Mouse (Mus musculus) kidney, postnatal 36 days (tissue): ENCODE data around the gene Itih5.

Source experiments
- DNase-seq, 2 experiments: peaks; one replicate each; pipeline ENCODE4 v3.0.0; 2021 to 2022; ENCODE audit warnings: mixed read lengths in 2 of 2

Itih5 gene

GRCm38 (mm10) chr2:10153201-10154075 is at the start of gene Itih5:
TSS of gene Itih5 (plus strand) at chr2:10153571.
- peak; percentile 55 to 80 for DNase-seq

GRCm38 (mm10) chr2:10108535-10109189 is 44.7 kb upstream of the Itih5 start:
- no peak for DNase-seq

- DNase-seq = no peak
Observed at GRCm38 (mm10) chr2:10118751-10119150, 34.6 kb upstream of the Itih5 start.

DNA sequence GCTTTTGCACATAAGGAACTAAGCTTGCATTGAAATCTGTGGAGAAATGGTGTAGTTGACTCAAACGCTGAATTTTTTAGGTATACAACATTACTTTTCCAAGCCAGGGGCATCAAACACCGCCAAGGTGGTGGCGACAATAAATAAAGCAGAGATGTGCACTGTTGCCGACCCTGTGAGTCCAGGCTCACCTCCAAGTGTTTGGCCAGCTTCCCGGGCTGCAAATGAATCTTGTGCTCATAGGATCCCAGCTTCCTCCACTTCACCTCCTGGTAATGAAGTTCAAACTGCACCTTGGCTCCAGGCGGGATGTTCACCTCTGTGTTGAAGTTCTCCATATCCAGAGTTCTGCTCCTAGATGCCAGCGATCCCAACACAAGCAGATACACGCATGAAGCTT is 34.1 kb upstream of the Itih5 start:
- DNase-seq = peak in 1 of 2 experiments; percentile 25

- no peak for DNase-seq
Observed at GRCm38 (mm10) chr2:10121826-10122225, 31.5 kb upstream of the Itih5 start.

GRCm38 (mm10) chr2:10126122-10126521 is 27.2 kb upstream of the Itih5 start:
- DNase-seq = no peak

DNA sequence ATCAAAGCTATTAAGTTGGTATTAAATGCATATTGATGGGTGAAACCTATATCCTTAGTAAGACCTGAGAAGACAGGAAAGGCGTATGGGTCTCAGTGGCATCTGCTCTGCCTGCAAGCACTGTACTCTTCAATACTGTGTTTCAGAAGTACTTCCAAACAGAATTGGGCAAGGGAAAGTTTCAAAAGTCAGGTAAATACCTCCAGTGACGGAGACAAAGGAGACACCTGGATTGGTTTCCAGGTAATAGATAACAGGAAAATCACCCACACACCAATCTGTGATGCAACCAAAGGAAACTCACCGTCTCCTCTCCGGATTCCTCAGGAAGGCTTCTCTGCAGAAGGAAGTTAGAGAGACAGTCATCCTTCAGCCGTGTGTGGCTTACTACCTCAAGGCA is 25.9 kb upstream of the Itih5 start:
- DNase-seq = no peak

GRCm38 (mm10) chr2:10128571-10128970 is 24.8 kb upstream of the Itih5 start:
- peak; percentile 30 to 34 for DNase-seq

DNA sequence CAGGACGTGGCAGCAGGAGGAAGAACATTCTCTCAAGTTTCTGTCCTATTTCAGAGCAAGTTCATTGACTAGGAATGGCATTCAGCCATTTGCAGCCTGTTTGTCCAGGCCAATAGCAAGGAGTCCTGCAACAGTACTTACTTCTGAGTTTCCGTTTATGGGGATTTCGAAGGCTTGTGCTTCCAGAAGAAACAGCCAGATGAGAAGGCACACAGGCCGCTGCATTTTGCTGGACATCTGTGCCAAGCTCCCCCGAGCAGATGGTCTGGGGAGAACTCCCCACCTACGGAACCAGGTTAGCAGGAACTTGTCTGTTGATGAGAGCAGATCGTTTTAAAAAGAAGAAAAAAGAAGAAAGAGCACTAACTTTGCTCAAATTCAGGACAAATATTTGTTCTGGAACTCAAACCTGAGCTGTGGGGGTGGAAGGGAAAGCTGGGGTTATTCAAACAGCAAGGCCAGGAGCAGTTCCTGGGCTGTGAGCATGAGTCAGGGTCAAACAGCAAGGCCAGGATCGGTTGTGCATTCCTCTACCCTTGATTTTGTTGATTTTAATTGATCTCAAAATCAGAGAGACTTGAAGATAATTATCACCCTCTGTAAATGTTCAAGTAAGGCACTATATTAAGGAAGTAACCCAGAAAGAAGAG is 22.9 kb upstream of the Itih5 start:
- DNase-seq = no peak

GRCm38 (mm10) chr2:10131296-10131695 is 22.1 kb upstream of the Itih5 start, which contains the start of gene Itih2:
TSS of gene Itih2 (minus strand) at chr2:10131396.
- no peak for DNase-seq

GRCm38 (mm10) chr2:10132128-10132527 is 21.2 kb upstream of the Itih5 start:
- no peak for DNase-seq

GRCm38 (mm10) chr2:10133941-10134340 is 19.4 kb upstream of the Itih5 start:
- no peak for DNase-seq

- no peak for DNase-seq
Observed at GRCm38 (mm10) chr2:10137320-10137719, 16.1 kb upstream of the Itih5 start.

GRCm38 (mm10) chr2:10140456-10140855 is 12.9 kb upstream of the Itih5 start:
- DNase-seq = peak; percentile 70 to 85

GRCm38 (mm10) chr2:10142472-10143454 is 10.6 kb upstream of the Itih5 start:
- DNase-seq = peak; percentile 76 to 86

DNA sequence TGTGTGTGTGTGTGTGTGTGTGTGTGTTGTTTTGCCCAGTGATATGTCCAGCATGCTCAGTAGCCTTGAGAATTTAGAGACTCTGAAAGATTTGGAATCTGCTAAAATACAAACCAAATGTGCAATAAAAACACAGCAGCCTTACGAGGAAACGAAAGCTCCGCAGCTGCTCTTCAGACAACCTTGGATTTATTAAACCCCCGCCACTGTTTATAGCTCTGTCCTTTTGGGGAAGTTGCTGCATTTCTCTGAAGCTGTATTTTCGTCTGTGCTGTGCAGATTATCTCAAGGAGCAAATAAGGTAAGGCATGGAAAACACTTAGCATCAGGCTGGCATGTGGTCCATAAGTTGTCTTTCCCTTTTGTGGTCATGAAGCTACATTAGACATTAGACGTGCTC is 7.9 kb upstream of the Itih5 start:
- no peak for DNase-seq

DNA sequence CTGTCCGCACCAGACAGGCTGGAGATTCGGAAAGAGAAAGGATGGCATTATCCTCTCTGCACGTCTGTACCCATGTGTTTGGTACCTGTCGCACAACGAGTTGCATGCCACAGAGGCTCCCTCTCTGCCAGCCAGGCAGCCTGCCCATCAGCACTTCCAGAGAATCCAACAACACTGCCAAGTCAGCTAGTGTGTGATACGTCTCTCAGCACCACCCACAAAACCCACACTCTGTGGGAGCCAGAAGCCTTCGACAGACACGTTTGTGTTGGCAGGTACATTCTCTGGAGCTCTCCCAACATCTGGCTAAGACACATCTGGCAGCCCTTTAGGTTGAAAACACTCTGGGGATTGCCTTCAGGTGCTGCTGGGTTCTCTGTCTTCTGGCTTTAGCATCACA is 6.2 kb upstream of the Itih5 start:
- peak in 1 of 2 experiments; percentile 25 for DNase-seq

- DNase-seq = no peak
Observed at GRCm38 (mm10) chr2:10152590-10152989, 781 bp upstream of the Itih5 start.

DNA sequence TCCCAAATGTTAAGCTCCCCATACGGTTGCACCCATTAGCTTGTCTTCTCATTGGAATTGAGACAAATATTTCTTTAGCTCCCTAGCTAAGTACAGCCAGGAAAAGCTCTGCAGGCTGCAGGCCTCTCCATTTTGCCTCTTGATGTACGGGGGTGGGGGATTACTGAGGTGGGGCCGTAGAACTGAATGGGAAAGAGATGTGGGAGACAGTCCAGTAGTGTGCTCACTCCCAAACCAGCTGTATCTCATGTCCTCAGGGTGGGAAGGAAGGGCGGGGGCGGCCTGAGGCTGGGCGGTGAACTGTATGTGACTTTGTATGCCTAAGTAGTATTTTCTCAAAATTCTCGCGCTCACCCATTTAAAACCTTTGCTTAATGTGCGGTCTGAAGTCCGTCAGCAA is 3.8 kb downstream of the Itih5 start:
- DNase-seq = no peak

DNA sequence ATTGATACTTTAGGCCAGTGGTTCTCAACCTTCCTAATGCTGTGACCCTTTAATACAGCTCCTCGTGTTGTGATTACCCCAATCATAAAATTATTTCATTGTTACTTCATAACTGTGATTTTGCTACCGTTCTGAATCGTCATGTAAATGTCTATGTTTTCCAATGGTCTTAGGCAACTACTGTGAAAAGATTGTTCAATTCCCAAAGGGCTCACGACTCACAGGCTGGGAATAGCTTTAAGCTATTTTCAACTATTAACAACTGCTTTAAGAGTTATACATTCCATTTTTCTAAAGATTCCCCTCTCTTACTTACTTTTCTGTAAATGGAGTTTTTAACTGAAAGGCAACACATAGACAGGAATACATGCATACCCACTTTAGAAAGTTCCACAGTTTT is 8.6 kb downstream of the Itih5 start:
- no peak for DNase-seq

- DNase-seq = no peak
Observed at GRCm38 (mm10) chr2:10166635-10167034, 13.3 kb downstream of the Itih5 start.

DNA sequence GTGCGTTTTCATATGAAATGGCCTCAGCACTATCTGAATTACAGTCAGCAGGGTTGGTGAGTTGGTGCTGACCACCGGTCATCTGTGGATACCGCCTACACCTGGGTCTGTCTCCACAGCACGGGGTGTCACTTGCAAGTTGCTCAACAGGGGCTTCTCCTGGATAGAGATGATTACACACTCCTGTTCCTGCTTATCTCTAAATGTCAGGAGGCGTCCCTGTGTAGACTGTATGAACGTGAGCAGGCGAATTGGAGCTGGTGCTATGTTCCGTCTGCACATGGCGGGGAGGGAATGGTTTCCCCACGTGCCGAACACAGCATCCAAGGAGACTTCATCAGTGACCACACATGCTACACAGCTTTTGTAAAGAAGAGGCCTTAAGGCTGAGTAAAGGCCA is 13.9 kb downstream of the Itih5 start:
- no peak for DNase-seq
